Mouse (Mus musculus) erythroblast, embryonic 14.5 days (primary cell): ENCODE results near the gene Cat.

Experiments
- GATA1 ChIP-seq: IDR thresholded peaks from 2 replicates; pipeline ENCODE4 v1.6.1; 2012; ENCODE audit warnings: low read length, inconsistent platforms, mixed read lengths
- TAL1 ChIP-seq: IDR thresholded peaks from 3 replicates; pipeline ENCODE4 v1.6.1; 2012; ENCODE audit warnings: low read length, inconsistent platforms, mixed read lengths

- no peak for TF ChIP-seq GATA1
- TF ChIP-seq TAL1 = no peak
These were observed 26.1 kb upstream of the Cat start for GRCm38 (mm10) chr2:103511042-103511441.
